Mouse (Mus musculus) heart, embryonic 10.5 days (tissue): ENCODE measurements around the gene Fgf22. TPM values are rescaled to one million over a fixed set of nuclear protein-coding genes. Genes with fewer than 3 reads are reported as not detected.
A peak's percentile ranks its signal among the peaks of the same experiment; 100 is the strongest.

Experiments used
- DNase-seq: peaks from one replicate; pipeline ENCODE4 v3.0.0-alpha.2; 2017; ENCODE audit warnings: low spot score
- H3K27ac ChIP-seq: fragments of 300-500 bp; sonication (generic); 2 replicates; pipeline ENCODE4 v1.5.1; 2016; ENCODE audit warnings: mild to moderate bottlenecking
- H3K27me3 ChIP-seq: fragments of 300-500 bp; sonication (generic); 2 replicates; pipeline ENCODE4 v1.6.1; 2016; ENCODE audit warnings: mild to moderate bottlenecking; ENCODE audit not compliant: poor library complexity, insufficient read depth, severe bottlenecking
- H3K36me3 ChIP-seq: fragments of 300-500 bp; sonication (generic); 2 replicates; pipeline ENCODE4 v1.6.1; 2016; ENCODE audit warnings: mild to moderate bottlenecking, moderate library complexity
- H3K4me1 ChIP-seq: fragments of 300-500 bp; sonication (generic); 2 replicates; pipeline ENCODE4 v1.6.1; 2016; ENCODE audit warnings: mild to moderate bottlenecking
- H3K4me3 ChIP-seq: fragments of 300-500 bp; sonication (generic); 2 replicates; pipeline ENCODE4 v1.5.1; 2016; ENCODE audit warnings: mild to moderate bottlenecking, moderate library complexity
- H3K9me3 ChIP-seq: fragments of 300-500 bp; sonication (generic); 2 replicates; pipeline ENCODE4 v1.6.1; 2016; ENCODE audit warnings: mild to moderate bottlenecking, moderate library complexity
- WGBS: fragments of 180-500 bp; shearing (Covaris S2); methylation state at CpG from one replicate; pipeline ENCODE4 v1.1.7; 2016; 5-methylcytosine and 5-hydroxymethylcytosine counted together
- polyA plus RNA-seq: library from polyadenylated mRNA; unstranded; fragments of >200 nt; fragmentation: Nextera tagmentation; extraction: Ambion mirVana; gene quantifications from 2 replicates; pipeline ENCODE4 v1.2.1, GENCODE M21; 2016

Gene Fgf22
- 0.11 and 0.16 TPM in 2 replicates for polyA plus RNA-seq

DNA sequence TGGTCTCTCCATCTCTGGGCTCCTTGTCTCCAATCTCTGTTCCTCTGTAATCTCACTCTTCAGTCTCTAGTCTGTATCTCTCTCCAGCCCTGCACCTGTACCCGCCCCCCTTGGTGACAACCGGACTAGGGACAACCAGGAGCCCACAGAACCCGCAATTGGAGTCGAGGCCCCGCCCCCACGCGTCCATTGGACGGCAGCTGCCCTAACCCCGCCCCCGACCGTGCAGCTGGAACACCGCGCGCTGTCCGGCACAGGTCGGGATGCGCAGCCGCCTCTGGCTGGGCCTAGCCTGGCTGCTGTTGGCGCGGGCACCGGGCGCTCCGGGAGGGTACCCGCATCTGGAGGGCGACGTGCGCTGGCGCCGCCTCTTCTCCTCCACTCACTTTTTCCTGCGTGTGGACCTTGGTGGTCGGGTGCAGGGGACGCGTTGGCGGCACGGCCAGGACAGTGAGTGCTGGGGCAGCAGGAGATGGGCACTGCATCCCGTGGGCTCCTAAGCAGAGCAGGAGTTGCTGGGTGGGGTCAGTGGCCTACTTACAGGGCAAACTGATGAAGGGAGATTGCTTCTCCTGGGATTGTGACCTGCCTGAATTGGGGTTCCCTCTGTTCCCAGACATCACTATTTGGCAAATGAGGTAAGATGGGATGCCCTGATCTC, at the start of gene Fgf22:
TSS of gene Fgf22 (plus strand) at position 221 of the 661 bp plus-strand sequence.
- Histone ChIP-seq H3K4me1 (peaks cover 16% of the 10 kb centered on the region), H3K9me3 (no peaks in the 10 kb centered on the region), H3K36me3 (peaks cover 42% of the 10 kb centered on the region), H3K27me3 (peaks cover 10% of the 10 kb centered on the region; the same call in 1 of the 2 replicates), H3K27ac (peak within 1 kb of the TSS; percentile 29; the same call in 1 of the 2 replicates), H3K4me3 (peak within 1 kb of the TSS; percentile 57)
- WGBS, result 3% methylated on average over 36 of the region's 36 CpGs
- DNase-seq, result no peak

DNA sequence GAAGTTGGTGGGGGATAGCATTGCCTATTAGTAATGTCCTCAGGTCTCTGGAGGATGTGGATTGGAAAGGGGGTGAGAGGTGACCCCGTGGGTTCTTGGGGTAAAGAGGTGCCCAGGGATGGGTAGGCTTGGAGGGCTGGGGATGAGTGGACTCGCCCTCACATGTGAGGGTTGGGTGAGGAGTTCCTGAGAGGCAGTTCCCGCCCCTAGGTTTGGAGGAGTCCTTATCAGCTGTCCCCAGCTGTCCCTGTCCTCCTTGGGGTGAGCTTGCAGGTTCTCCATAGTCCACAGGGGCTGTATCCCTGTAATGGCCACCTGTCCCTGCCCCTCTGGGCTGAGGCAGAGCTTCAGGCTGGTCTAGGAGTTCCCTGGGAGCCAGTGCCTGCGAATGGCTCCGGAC, 48.9 kb upstream of the Fgf22 start:
- Histone ChIP-seq H3K4me3 (peak overlapping the region; percentile 74), H3K27me3 (no peaks in the 10 kb centered on the region), H3K9me3 (no peaks in the 10 kb centered on the region), H3K27ac (peak overlapping the region; percentile 95), H3K36me3 (peaks cover 49% of the 10 kb centered on the region), H3K4me1 (peaks cover 74% of the 10 kb centered on the region)
- 55% methylated on average over 5 of the region's 5 CpGs for WGBS
- peak; percentile 93 for DNase-seq

DNA sequence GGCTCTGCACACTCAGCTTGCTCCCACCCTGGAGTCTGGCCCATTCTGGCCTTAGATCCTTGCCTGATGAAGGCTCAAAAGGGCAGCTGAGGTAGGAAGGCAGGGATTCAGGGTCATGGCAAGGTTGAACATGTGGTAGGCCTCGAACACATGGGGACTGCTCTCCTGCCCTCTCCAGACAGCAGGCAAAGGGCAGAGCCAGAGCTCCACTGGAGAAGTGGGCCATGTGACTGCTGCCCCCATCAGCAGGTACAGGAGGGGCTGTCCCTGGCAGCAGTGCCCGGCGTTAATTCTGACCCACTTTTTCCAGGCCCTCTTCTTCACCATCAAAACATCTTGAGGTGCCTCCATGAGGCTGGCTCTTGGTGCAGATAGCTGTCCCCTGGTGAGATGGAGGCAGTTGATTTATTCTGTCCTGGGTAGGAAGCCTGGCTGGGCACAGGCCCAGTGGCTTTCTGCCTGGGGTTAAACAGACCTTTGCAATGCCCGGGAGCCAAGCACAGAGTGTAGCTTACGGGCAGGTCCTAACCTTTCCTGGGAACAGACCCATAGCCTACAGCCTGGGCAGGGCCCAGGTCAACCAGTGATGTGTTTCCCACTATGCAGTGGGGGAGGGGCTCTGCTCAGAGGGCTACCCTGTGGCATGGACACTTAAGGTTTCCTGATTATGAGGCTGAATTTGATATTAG, 48.3 kb upstream of the Fgf22 start:
- Histone ChIP-seq H3K36me3 (peaks cover 55% of the 10 kb centered on the region), H3K27me3 (no peaks in the 10 kb centered on the region), H3K4me3 (peak overlapping the region; percentile 74), H3K27ac (peak overlapping the region; percentile 95; the same call in 1 of the 2 replicates), H3K9me3 (no peaks in the 10 kb centered on the region), H3K4me1 (peaks cover 74% of the 10 kb centered on the region)
- WGBS, result 78% methylated on average over 5 of the region's 5 CpGs
- no peak for DNase-seq

DNA sequence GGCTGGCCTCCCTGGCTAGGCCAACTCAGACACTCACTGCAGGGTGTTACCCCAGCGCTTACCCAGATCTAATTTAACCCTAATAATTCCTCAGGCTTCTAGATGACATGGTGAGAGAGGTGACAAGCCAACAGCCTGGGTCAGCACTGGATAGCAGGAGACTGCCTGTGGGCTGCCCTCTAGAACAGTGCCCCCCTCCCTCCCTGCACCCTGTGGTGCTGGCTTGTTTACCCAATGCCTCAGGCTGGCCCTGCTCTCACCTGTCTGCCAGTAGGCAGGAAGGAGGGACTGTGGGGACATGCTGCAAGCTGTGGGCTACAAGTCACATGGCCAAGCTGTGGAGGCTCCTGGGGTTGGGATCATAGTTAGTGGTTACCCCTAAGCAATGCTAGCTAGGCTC, 47.7 kb upstream of the Fgf22 start:
- H3K9me3 ChIP-seq, result no peaks in the 10 kb centered on the region
- H3K4me3 ChIP-seq, result peak overlapping the region; percentile 74
- no peak for DNase-seq
- H3K36me3 ChIP-seq, result peaks cover 61% of the 10 kb centered on the region
- WGBS, result 69% methylated on average over 1 of the region's 1 CpGs
- peaks cover 73% of the 10 kb centered on the region for H3K4me1 ChIP-seq
- peak overlapping the region; percentile 95 for H3K27ac ChIP-seq
- H3K27me3 ChIP-seq, result no peaks in the 10 kb centered on the region

DNA sequence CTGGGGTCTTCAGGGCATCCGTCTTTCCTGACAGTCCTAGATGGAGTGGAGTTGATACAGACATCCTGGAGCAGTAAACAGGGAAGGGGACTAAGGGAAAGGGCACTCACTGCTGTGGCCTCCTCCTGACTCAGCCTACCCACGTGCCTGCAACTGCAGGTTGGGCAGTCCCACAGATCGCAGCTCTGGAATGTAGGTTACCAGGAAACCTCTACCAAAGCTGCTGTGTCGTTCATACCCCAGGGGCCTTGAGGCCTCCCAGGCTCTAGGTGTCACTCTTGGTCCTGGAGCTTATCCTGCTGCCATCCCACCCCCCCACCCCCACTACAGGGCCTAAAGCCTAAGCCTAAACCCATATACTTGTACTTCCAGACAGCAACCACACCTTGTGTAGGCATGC, 47.1 kb upstream of the Fgf22 start:
- no peak for DNase-seq
- peaks cover 62% of the 10 kb centered on the region for H3K36me3 ChIP-seq
- H3K4me3 ChIP-seq, result peak overlapping the region; percentile 74
- no peaks in the 10 kb centered on the region for H3K27me3 ChIP-seq
- no peaks in the 10 kb centered on the region for H3K9me3 ChIP-seq
- WGBS, result 47% methylated on average over 4 of the region's 4 CpGs
- peaks cover 78% of the 10 kb centered on the region for H3K4me1 ChIP-seq
- no peak overlapping the region for H3K27ac ChIP-seq

DNA sequence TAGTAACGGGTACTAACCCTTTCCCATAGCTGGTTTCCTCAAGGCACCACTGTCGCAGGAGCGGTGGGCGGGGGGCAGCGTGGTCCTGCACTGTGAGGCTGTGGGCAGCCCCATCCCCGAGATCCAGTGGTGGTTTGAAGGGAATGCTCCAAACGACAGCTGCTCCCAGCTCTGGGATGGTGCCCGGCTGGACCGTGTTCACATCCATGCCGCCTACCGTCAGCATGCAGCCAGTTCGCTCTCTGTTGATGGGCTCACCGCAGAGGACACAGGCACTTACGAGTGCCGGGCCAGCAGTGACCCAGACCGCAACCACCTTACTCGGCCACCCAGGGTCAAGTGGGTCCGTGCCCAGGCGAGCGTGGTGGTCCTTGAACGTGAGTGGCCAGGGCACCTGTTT, 46.2 kb upstream of the Fgf22 start:
- Histone ChIP-seq H3K4me3 (peak overlapping the region; percentile 22), H3K9me3 (no peaks in the 10 kb centered on the region), H3K4me1 (peaks cover 76% of the 10 kb centered on the region), H3K27me3 (peaks cover under 1% of the 10 kb centered on the region; the same call in 1 of the 2 replicates), H3K27ac (peak overlapping the region; percentile 54), H3K36me3 (peaks cover 62% of the 10 kb centered on the region)
- no peak for DNase-seq
- 85% methylated on average over 21 of the region's 21 CpGs for WGBS

DNA sequence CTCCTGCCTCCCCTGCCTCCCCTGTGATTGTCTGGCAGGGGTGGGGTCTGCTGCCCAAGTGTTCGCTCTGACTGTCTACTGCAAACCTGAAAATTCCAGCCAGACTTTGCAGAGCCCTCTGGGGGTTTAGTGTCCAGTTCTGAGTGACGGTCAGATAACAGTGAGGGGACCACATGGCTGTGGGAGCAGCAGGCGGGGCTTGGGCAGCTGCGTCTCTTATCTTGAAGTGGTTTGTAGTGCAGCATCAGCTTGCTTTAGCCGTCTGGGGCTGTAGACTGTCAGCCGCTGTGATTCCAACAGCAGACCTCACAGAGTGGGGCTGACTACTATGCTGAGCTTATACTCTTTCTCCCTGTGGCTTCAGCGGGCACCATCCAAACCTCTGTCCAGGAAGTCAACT, 45.6 kb upstream of the Fgf22 start:
- WGBS, result 18% methylated on average over 7 of the region's 7 CpGs
- Histone ChIP-seq H3K9me3 (no peaks in the 10 kb centered on the region), H3K4me1 (peaks cover 75% of the 10 kb centered on the region), H3K27me3 (peaks cover 7% of the 10 kb centered on the region; the same call in 1 of the 2 replicates), H3K36me3 (peaks cover 62% of the 10 kb centered on the region), H3K4me3 (peak overlapping the region; percentile 22), H3K27ac (peak overlapping the region; percentile 54)
- DNase-seq, result peak; percentile 94

DNA sequence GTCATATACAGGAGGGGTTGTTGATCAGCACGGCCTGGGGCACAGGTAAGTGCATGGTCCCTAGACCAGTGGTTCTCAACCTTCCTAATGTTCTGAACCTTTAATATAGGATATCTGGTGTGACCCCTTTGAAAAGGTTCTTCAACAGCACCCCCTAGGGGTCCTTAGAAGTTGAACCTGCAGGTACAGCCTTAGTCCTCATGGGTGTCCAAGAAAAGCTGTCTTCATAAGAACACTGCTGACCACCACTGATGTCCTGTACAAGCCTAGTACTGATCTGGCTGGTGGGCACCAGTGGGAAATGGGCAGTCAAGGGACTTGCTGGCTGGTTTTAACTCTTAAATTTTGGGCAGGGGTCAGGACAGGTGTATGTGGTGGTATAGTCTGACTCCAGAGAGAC, 42.8 kb upstream of the Fgf22 start:
- WGBS, result 76% methylated on average over 1 of the region's 1 CpGs
- no peak for DNase-seq
- Histone ChIP-seq H3K27ac (no peak overlapping the region), H3K4me3 (no peak overlapping the region), H3K36me3 (peaks cover 51% of the 10 kb centered on the region), H3K27me3 (peaks cover 33% of the 10 kb centered on the region), H3K4me1 (peaks cover 64% of the 10 kb centered on the region), H3K9me3 (peaks cover 3% of the 10 kb centered on the region; the same call in 1 of the 2 replicates)

DNA sequence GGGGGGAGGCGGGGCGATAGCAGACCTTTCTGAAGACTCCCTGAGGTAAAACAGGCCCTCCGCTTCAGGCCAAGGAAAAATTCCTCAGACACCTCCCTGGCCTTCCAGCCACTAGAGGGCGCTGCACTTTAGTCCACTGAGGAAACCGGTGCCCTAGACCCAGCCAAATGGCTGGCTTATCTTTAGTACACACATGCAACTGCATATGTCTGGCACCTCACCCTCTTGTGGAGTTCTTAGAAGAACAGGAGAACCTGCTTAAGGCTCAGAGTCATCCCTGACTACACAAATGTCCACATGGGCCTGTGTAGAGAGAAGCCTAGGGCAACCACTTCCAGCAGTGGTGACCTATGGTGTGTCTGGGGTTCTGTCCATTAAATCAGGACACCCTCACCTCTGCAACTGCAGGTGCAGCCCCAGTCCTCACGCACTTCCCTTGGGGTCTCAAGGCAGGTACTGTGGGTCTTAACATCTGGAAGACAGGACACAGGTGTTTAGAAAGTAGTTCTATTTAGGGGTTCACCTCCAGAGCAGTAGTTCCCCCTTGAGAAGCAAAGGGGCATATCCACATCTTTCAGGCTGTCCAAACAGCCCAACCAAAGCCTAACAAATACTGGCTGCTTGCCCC, 42.3 kb upstream of the Fgf22 start:
- H3K27ac ChIP-seq, result no peak overlapping the region
- DNase-seq, result peak; percentile 95
- WGBS, result 16% methylated on average over 4 of the region's 6 CpGs
- H3K36me3 ChIP-seq, result peaks cover 45% of the 10 kb centered on the region
- no peak overlapping the region for H3K4me3 ChIP-seq
- peaks cover 3% of the 10 kb centered on the region; the same call in 1 of the 2 replicates for H3K9me3 ChIP-seq
- peaks cover 64% of the 10 kb centered on the region for H3K4me1 ChIP-seq
- H3K27me3 ChIP-seq, result peaks cover 39% of the 10 kb centered on the region

DNA sequence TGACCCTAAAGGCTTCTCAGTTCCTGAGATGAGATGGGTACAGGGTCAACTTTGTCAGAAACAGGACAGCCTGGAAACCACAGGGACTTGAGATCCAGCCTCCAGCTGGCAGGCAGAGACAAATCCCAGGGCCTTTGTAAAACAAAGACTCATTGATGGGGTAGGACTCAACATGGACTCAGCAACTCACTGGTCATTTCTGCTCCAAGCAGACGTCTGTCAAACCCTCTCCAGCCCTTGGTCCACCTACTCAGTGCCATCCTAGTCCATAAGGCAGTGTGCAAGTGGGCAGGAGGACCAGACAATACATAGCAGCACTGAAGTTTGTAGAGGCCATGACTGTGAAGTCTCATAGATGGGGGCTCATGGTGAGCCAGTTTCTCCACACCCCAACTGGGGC, 41.7 kb upstream of the Fgf22 start:
- H3K9me3 ChIP-seq, result peaks cover 3% of the 10 kb centered on the region; the same call in 1 of the 2 replicates
- WGBS, result 42% methylated on average over 1 of the region's 1 CpGs
- peaks cover 64% of the 10 kb centered on the region for H3K4me1 ChIP-seq
- peaks cover 40% of the 10 kb centered on the region for H3K36me3 ChIP-seq
- DNase-seq, result peak; percentile 77
- peaks cover 45% of the 10 kb centered on the region for H3K27me3 ChIP-seq
- no peak overlapping the region for H3K27ac ChIP-seq
- H3K4me3 ChIP-seq, result no peak overlapping the region

DNA sequence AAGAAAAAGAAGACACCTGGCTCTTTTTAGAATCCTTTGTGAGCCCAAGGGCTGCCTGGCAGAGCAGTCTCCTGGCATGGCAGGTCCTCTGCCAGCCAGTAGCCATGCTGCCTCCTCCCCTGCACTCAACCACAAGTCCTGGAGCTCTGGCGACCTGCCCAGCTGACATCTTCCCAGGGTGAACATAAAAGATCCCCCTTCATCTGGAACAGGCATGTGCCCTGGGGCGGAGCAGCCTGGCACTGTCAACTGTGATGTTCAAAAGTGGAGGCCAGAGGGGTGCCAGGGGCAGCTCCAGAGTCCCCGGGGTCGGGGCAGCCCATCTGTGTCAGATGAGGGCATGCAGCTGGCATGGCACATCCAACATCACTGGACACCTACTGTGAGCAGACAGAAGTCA, 39.9 kb upstream of the Fgf22 start:
- H3K36me3 ChIP-seq, result peaks cover 22% of the 10 kb centered on the region
- peaks cover 45% of the 10 kb centered on the region for H3K4me1 ChIP-seq
- DNase-seq, result no peak
- 63% methylated on average over 4 of the region's 4 CpGs for WGBS
- no peak overlapping the region for H3K4me3 ChIP-seq
- H3K27ac ChIP-seq, result no peak overlapping the region
- peaks cover 3% of the 10 kb centered on the region; the same call in 1 of the 2 replicates for H3K9me3 ChIP-seq
- H3K27me3 ChIP-seq, result peaks cover 63% of the 10 kb centered on the region

DNA sequence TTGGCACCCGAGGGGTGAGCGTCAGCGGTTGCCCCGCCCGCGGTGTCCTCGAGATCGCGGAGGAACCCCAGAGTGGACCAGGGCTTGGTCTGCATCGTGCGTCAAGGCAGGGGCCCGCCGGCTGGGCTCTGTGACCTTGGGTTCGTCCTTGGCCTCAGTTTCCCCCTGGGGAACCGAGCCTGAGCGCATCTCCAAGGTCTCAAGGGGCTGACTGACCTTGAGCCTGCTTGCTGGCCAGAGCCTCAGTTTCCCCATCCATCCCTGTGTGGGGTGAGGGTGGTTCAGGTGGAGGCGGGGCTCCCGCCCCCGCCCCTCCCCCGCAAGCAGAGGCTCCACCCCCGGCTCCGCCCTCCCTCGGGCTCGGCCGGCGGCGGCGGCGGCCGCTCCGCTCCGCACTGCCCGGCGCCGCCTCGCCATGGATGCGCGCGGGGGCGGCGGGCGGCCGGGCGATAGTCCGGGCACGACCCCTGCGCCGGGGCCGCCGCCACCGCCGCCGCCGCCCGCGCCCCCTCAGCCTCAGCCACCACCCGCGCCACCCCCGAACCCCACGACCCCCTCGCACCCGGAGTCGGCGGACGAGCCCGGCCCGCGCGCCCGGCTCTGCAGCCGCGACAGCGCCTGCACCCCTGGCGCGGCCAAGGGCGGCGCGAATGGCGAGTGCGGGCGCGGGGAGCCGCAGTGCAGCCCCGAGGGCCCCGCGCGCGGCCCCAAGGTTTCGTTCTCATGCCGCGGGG, 38.5 kb upstream of the Fgf22 start, which contains the start of gene Hcn2:
TSS of gene Hcn2 (plus strand) at position 381 of the 734 bp plus-strand sequence.
- 2% methylated on average over 85 of the region's 91 CpGs for WGBS
- Histone ChIP-seq H3K36me3 (peaks cover 8% of the 10 kb centered on the region), H3K9me3 (peaks cover 3% of the 10 kb centered on the region; the same call in 1 of the 2 replicates), H3K4me1 (peaks cover 31% of the 10 kb centered on the region), H3K27ac (0 out of 2 replicates have a peak within 1 kb of the TSS, but pooled peaks have one; percentile 2), H3K27me3 (peaks cover 71% of the 10 kb centered on the region), H3K4me3 (peak within 1 kb of the TSS; percentile 76)
- DNase-seq, result no peak
